Mouse (Mus musculus) NIH3T3 (cell line): ENCODE results near the gene Olfr1033.
"Not testable (repeated sequence)": the region's sequence is repeated elsewhere in the genome, so short reads cannot be mapped to it uniquely, and the experiment has no call there.

Source experiments
- DNase-seq: peaks from one replicate; pipeline ENCODE4 v3.0.0-alpha.2; 2012; ENCODE audit warnings: low read depth

The Olfr1033 gene

DNA sequence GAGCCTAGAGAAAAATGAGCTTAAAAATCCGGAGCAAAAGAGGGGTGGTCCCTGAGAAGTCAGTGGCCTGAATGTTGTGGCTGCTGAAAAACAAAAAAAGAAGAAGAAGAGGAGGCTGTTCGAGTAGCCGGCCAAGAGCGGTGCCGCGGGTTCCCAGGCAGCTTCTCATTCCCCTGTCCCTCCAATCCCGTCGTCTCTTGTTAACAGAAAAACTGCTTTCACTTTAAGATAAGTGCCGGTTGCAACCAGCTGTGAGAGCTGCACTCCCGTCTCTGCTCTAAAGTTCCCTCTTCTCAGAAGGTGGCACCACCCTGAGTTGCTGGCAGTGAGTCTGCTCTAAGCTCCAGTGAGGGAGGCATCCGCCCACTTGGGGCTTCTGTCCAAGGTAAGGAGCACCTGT lies at the start of gene Olfr1033:
Gene Olfr1033, plus strand, starts transcription at position 228 of the 400 bp plus-strand sequence.
- not testable (repeated sequence) for DNase-seq

DNA sequence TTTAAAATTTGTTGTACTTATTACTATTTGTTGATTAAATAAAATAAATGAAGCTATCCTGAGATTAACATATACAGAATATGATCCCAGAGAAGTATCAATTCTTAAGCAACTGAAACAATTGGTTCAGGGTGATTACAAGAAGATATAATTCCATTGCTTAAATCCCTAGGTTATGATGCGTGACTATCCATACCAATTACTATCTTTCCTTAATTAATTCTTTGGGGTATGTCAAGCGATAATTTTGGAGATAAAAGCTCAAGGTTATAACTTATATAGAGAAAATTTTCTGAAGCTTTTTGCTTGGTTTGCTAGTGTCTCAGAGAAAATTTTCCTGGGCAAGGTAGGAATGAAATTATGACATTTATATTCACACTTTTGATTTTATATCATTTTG lies 46.8 kb upstream of the Olfr1033 start, which contains the start of gene Olfr1029:
Gene Olfr1029, plus strand, starts transcription at position 301 of the 400 bp plus-strand sequence.
- no peak for DNase-seq

DNA sequence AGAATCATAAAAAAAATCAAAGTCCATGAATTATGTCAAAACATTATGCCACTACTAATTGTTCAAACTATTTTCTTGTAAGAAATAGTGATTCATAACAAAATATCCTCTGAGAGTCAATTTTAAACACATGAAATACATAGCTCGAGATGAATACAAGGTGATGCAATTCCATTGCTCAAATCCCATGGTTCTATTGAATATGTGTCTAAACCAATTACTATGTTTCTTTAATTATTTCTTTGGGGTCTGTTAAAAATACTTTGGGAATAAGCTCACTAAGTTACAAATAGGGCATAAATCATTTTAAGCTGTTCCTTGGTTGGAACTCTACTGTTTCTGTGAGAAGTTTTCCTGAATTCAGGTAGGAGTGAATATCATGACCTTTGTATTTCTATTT lies 41.5 kb upstream of the Olfr1033 start, which contains the start of gene Olfr1030:
Gene Olfr1030, plus strand, starts transcription at position 301 of the 400 bp plus-strand sequence.
- no peak for DNase-seq

DNA sequence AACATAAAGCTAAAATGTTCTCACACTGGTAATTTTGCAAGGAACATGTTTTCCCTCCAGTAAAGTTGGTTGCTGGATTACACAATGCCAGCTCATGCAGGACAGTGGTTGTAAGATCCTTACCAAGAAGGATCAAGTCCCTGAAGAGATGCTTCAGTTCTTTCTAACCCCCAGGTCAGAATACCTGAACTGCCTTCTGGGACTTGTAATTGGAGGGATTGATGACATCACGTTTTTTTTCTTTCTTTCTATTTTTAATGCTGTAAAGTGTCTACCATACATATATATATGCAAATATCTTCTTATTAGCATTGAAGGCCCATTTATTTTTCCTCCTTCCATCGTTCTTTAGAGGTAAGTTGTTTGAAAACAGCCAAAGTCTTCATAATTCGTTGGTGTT lies 30.4 kb upstream of the Olfr1033 start, which contains the start of gene Olfr1031:
Gene Olfr1031, plus strand, starts transcription at position 301 of the 400 bp plus-strand sequence.
- no peak for DNase-seq

DNA sequence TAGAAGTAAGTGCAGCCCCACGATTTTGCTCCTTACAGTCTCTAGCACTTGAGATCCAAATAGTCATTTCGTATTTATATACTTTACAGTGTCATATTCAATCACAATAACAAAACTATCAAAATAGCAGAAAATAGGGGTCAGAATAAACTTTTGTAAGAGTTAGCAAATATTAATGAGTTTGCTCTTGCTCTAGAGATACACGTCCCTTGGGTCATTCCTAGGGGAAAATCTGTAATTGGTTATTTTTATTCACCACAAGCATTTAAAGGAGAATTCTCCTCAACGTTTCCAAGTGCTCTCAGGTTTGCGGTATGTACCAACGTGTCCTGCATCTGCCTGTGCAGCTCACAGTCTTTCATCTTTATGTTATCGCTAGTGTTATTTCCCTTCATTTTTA lies 15.2 kb upstream of the Olfr1033 start, which contains the start of gene Olfr1032:
Gene Olfr1032, plus strand, starts transcription at position 301 of the 400 bp plus-strand sequence.
- DNase-seq: no peak

DNA sequence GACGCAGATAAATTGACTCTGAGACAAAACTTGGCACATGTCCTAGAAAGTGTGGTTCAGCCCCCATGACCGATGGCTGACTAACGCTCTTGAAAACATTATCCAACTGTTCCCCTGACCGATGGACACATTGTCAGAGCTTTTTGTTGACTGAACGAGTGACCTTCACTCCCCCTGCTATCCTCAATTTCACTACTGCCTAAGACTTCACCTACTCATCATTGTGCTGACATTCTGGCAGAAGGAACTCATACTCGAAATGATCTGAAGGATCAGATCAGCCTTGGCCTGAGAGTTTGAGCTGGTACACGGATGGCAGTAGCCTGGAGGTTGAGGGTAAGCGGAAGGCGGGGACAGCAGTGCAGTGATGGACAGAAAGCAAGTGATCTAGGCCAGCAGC lies 1.1 kb downstream of the Olfr1033 start:
- DNase-seq: not testable (repeated sequence)

DNA sequence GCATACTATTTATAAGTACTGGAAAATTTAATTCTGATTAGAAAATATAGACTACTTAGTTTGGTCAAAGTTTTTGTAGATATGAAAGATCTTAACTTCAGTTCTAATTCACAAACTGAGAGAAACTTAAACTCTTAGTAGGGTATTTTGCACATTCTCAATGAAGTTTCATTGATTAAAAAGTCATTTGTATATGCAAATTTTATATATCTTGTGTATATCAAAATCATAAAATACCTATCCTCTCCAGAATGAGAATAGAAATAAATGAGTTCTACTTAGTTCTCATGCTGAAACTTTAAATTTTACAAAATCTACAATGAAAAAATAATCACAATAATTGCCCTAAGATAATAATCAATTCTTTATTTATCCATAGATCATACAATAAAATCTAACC lies 25.1 kb downstream of the Olfr1033 start, which contains the start of gene Olfr1034:
Gene Olfr1034, plus strand, starts transcription at position 301 of the 400 bp plus-strand sequence.
- no peak for DNase-seq

DNA sequence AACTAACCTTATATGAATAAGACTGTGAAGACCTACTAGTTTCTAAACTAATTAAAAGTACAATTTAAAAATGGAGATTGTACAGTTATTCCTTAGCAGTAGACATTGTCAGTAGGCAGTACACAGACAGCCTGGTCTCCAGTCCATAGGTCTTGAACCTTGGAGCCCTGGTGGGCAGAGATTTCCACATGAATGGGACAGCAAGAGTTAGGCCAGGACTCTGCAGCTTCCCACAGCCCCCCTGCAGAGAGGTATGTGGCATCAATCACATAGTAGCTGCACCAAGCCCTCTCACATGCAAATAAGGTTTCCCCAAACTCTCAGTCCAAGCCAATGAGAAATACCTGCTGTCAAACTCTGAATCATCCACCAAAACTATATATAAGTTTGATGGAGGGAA lies 30.3 kb downstream of the Olfr1033 start:
- not testable (repeated sequence) for DNase-seq

DNA sequence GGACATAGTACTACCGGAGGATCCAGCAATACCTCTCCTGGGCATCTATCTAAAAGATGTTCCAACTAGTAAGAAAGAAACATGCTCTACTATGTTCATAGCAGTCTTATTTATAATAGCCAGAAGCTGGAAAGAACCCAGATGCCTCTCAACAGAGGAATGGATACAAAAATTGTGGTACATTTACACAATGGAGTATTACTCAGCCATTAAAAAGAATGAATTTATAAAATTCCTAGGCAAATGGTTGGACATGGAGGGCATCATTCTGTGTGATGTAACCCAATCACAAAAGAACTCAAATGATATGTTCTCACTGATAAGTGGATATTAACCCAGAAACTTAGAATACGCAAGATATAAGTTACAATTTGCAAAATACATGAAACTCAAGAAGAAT lies 43.3 kb downstream of the Olfr1033 start:
- DNase-seq: not testable (repeated sequence)

DNA sequence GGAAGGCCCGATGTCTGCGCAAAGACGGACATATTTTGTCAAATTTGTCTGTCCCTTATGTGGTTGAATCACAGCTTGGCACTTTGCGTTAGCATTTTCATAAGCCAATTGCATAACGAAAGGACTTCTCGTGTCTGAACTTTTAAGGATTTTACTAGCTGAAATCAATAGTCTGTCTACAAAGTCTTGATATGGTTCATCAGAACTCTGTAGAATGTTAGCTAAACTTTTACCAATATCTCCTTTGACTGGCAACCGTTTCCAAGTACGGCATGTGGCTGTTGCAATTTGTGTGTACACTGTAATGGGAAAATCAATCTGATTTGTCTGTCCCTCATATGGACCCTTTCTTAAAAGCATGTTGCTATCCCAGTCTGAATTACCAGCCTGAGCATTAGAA lies 49.8 kb downstream of the Olfr1033 start:
- no peak for DNase-seq

DNA sequence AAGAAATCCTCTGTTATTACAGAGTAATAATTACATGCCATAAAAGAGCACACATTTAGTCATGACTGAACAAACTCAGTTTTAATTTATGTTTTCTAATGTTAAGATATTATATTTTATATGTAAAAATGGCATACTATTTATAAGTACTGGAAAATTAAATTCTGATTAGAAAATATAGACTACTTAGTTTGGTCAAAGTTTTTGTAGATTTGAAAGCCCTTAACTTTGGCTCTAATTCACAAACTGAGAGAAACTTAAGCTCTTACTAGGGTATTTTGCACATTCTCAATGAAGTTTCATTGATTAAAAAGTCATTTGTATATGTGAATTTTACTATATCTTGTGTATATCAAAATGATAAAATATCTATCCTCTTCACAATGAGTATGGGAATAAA lies 53.3 kb downstream of the Olfr1033 start, which contains the start of gene Olfr1036:
Gene Olfr1036, plus strand, starts transcription at position 301 of the 400 bp plus-strand sequence.
- not testable (repeated sequence) for DNase-seq

DNA sequence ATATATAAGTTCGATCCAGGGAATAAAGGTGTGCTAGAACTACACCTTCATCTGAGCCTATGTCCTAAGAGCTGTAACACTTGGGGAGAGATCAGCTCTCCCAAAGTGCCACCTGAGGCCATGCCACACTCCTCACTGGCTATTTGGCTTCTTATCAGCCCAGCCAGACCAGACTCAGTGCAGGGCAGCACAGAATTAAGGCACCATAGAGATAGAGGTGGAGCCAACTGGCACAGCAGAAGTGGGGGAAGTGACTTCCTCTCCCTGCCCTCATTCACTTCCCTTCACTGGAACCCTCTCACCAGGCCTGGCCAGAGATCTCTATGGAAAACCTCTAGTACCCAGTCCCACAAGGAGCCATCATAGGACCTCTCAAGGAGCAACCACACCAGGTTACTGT lies 60.0 kb downstream of the Olfr1033 start:
- not testable (repeated sequence) for DNase-seq

DNA sequence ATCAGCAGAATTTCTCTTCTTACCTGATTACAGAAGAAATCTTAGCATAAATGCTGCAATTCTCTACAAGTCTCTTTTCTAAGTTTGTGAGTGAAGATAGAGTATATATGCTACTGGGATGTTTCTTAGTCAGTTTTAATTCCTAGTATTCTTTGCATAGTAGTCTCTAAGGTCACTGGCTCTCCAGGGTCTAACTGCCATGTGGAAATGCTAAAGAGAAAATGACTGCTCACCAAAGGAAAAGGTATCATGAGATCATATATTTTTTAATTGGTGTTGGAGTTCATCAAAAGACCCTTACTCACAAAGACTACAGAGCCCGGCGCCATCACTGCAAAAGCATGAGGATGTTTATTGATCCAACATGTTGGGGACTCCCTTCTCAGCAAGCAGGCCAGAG lies 66.9 kb downstream of the Olfr1033 start, which contains the start of gene Olfr1037:
Gene Olfr1037, minus strand, starts transcription at position 101 of the 400 bp plus-strand sequence.
- DNase-seq: no peak
